Mouse (Mus musculus) olfactory bulb, adult 2 months (tissue): ENCODE data around the gene St3gal3. TPM values are rescaled to one million over a fixed set of nuclear protein-coding genes. Genes with fewer than 3 reads are reported as not detected.
A peak's percentile ranks its signal among the peaks of the same experiment; 100 is the strongest.

Experiments
- H3K27ac ChIP-seq: fragments of 200-500 bp; 2 replicates; pipeline ENCODE4 v1.5.1; 2012; ENCODE audit warnings: low read depth, low read length; ENCODE audit not compliant: insufficient read depth
- H3K4me1 ChIP-seq: fragments of 200-500 bp; 2 replicates; pipeline ENCODE4 v1.6.1; 2012; ENCODE audit warnings: low read length; ENCODE audit not compliant: control insufficient read depth, insufficient read depth
- H3K4me3 ChIP-seq: fragments of 200-500 bp; 2 replicates; pipeline ENCODE4 v1.5.1; 2012; ENCODE audit warnings: mild to moderate bottlenecking, low read depth, low read length, moderate library complexity; ENCODE audit not compliant: insufficient read depth
- CTCF ChIP-seq: fragments of 200-500 bp; IDR thresholded peaks from 2 replicates; pipeline ENCODE4 v1.5.1; 2012; ENCODE audit warnings: low read depth, mild to moderate bottlenecking, low read length, moderate library complexity; ENCODE audit not compliant: insufficient read depth
- POLR2A ChIP-seq: fragments of 200-500 bp; IDR thresholded peaks from 2 replicates; pipeline ENCODE4 v1.6.1; 2012; ENCODE audit warnings: mild to moderate bottlenecking, low read depth, low read length, moderate library complexity; ENCODE audit not compliant: insufficient read depth
- WGBS: fragments of 180-500 bp; shearing (Covaris S2); methylation state at CpG from one replicate; pipeline ENCODE4 v1.1.7; 2018; 5-methylcytosine and 5-hydroxymethylcytosine counted together
- polyA plus RNA-seq: library from polyadenylated mRNA; stranded (reverse); fragments of >200 nt; gene quantifications from 2 replicates; pipeline ENCODE4 v1.2.4, GENCODE M21; 2012; ENCODE audit warnings: low replicate concordance; ENCODE audit not compliant: missing spikeins, insufficient read depth, insufficient read length

The St3gal3 gene
- polyA plus RNA-seq, 1 experiment = not detected

- WGBS = 24% methylated on average over 6 of the region's 6 CpGs
- H3K4me3 ChIP-seq = no peak overlapping the region
- peaks cover 32% of the 10 kb centered on the region for H3K4me1 ChIP-seq
- TF ChIP-seq CTCF = peak; percentile 98
- TF ChIP-seq POLR2A = no peak
- H3K27ac ChIP-seq = 0 out of 2 replicates have a peak overlapping the region, but pooled peaks have one; percentile 81
Measured at GRCm38 (mm10) chr4:117928234-117928633, 206.5 kb downstream of the St3gal3 start.

- H3K4me1 ChIP-seq = peaks cover 32% of the 10 kb centered on the region
- H3K27ac ChIP-seq = peak overlapping the region; percentile 81
- H3K4me3 ChIP-seq = peak overlapping the region; percentile 57
- 2% methylated on average over 71 of the region's 71 CpGs for WGBS
- TF ChIP-seq POLR2A (peak; percentile 91), CTCF (no peak)
Measured at GRCm38 (mm10) chr4:117926545-117927482, 207.9 kb downstream of the St3gal3 start.

- no peak overlapping the region for H3K4me3 ChIP-seq
- TF ChIP-seq POLR2A = no peak
- TF ChIP-seq CTCF = no peak
- H3K27ac ChIP-seq = no peak overlapping the region
- peaks cover 32% of the 10 kb centered on the region for H3K4me1 ChIP-seq
- WGBS = 68% methylated on average over 5 of the region's 6 CpGs
Measured at GRCm38 (mm10) chr4:117924916-117925315, 209.8 kb downstream of the St3gal3 start.

- no peak overlapping the region for H3K4me3 ChIP-seq
- H3K27ac ChIP-seq = no peak overlapping the region
- WGBS = 55% methylated on average over 2 of the region's 2 CpGs
- H3K4me1 ChIP-seq = peaks cover 20% of the 10 kb centered on the region
- TF ChIP-seq POLR2A (no peak), CTCF (no peak)
Measured at GRCm38 (mm10) chr4:117923450-117923849, 211.3 kb downstream of the St3gal3 start.

- Histone ChIP-seq H3K4me1 (peaks cover 4% of the 10 kb centered on the region), H3K27ac (no peak overlapping the region), H3K4me3 (no peak overlapping the region)
- TF ChIP-seq CTCF = no peak
- no peak for TF ChIP-seq POLR2A
- 87% methylated on average over 2 of the region's 2 CpGs for WGBS
Measured at GRCm38 (mm10) chr4:117921358-117921757, 213.4 kb downstream of the St3gal3 start.

- Histone ChIP-seq H3K27ac (no peak overlapping the region), H3K4me1 (no peaks in the 10 kb centered on the region), H3K4me3 (no peak overlapping the region)
- WGBS = 86% methylated on average over 5 of the region's 5 CpGs
- TF ChIP-seq POLR2A (no peak), CTCF (no peak)
Measured at GRCm38 (mm10) chr4:117918762-117919161, 216.0 kb downstream of the St3gal3 start.

- peaks cover 2% of the 10 kb centered on the region; the same call in 1 of the 2 replicates for H3K4me1 ChIP-seq
- no peak overlapping the region for H3K27ac ChIP-seq
- TF ChIP-seq POLR2A (no peak), CTCF (no peak)
- WGBS = 44% methylated on average over 3 of the region's 3 CpGs
- H3K4me3 ChIP-seq = no peak overlapping the region
Measured at GRCm38 (mm10) chr4:117918261-117918660, 216.5 kb downstream of the St3gal3 start.

GRCm38 (mm10) chr4:117917847-117918246 lies 216.9 kb downstream of the St3gal3 start:
- TF ChIP-seq CTCF (no peak), POLR2A (no peak)
- Histone ChIP-seq H3K4me1 (peaks cover 5% of the 10 kb centered on the region; the same call in 1 of the 2 replicates), H3K4me3 (no peak overlapping the region), H3K27ac (no peak overlapping the region)
- 93% methylated on average over 4 of the region's 4 CpGs for WGBS

- TF ChIP-seq CTCF = no peak
- Histone ChIP-seq H3K4me1 (peaks cover 10% of the 10 kb centered on the region), H3K4me3 (no peak overlapping the region), H3K27ac (no peak overlapping the region)
- WGBS = 94% methylated on average over 4 of the region's 4 CpGs
Measured at GRCm38 (mm10) chr4:117917402-117917801, 217.3 kb downstream of the St3gal3 start.

- H3K27ac ChIP-seq = no peak overlapping the region
- no peak overlapping the region for H3K4me3 ChIP-seq
- no peak for TF ChIP-seq POLR2A
- no peak for TF ChIP-seq CTCF
- peaks cover 19% of the 10 kb centered on the region for H3K4me1 ChIP-seq
- WGBS = 83% methylated on average over 5 of the region's 5 CpGs
Measured at GRCm38 (mm10) chr4:117916386-117916785, 218.3 kb downstream of the St3gal3 start.
